Mouse (Mus musculus): ENCODE measurements around the gene Fam207a.

The Fam207a gene

GRCm38 (mm10) chr10:77455251-77456010 is 60.2 kb downstream of the Fam207a start:
- DNase-seq (ENCODE audit: low spot score in 2 of 2) = no peak

- DNase-seq (ENCODE audit: low spot score in 2 of 2) = no peak
Measured at GRCm38 (mm10) chr10:77454795-77455194, 60.8 kb downstream of the Fam207a start.

DNA sequence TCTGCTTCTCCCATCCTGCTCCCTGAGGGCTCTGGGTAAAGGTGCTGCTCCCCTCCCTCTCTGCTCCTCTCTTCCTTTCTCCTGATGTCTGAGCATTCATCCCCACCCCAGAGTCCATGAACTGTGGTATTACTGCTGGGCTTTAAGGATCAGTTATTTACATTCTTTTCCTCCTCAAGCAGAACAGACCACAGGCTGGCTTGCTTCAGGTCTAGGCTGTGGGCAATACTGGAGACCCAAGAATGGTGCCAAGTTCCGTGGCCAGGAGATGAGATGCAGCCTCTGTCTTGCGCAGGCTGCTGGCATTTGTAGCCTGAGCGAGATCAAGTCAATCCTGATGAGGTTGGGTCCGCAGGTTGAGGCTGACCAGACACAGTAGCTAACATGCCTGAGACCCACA is 63.8 kb downstream of the Fam207a start:
- no peak for DNase-seq (ENCODE audit: low spot score in 2 of 2)

DNA sequence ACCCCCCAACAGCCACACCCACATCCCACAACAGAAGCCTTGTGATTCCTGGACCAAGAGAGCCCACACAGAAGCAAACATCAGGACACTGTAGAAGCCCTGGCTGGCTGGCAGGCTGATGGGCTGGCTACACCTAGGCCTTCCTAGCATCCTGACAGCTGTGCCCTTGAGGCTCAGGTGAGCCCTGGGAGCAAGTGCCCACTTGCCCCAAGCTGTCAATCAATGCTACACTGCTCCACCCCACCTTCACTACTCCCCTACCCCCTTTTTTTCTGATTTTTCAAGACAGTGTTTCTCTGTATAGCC is 65.5 kb downstream of the Fam207a start:
- no peak for DNase-seq (ENCODE audit: low spot score in 2 of 2)

GRCm38 (mm10) chr10:77449315-77450158 is 66.0 kb downstream of the Fam207a start:
- DNase-seq (ENCODE audit: low spot score in 2 of 2) = no peak

DNA sequence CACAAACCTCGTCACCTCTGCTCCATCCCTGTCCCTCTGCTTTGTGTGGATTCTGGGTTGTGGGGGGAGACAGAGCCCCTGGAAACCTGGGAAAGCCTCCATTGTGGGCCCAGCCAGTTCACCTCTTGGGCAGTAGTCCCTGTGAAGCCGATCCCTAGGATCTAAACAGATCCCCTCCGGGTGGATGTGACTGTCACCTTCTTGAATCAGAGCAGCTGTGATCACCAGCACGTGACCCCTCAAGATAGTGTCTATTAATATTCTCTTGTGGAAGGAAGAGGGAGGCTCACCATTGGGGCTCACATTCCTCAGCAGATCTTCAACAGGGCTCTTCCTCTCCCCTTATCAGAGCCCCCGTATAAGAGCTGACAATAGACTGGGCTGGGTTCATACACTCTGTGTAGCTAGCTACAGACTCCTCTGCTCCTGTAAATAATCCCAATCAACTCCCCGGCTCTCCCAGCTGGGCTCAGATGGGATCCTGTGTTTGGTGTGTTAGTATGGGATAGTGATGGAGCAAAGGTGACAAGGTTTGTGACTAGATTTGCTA is 66.8 kb downstream of the Fam207a start:
- no peak for DNase-seq (ENCODE audit: low spot score in 2 of 2)

- no peak for DNase-seq (ENCODE audit: low spot score in 2 of 2)
Measured at GRCm38 (mm10) chr10:77448209-77448608, 67.4 kb downstream of the Fam207a start.

DNA sequence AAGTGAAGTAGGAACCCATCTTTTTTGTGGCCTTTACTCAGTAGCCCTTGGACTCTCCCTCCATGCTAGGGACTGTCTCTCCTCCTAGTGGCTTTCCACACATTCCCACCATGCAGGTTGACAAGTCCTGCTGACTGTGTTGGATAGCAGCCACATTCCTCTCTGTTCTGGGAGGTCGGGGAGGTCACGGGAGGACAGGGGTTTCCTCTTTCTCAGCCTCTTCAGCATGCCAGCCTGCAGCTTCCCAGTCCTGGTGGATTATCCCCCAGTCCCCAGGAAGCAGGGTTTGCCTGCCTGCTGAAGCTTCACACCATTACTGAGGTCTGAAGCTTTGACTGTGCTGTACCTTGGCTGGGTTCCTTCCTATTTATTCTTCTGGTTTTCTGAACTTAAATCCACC is 67.8 kb downstream of the Fam207a start:
- no peak for DNase-seq (ENCODE audit: low spot score in 2 of 2)

- no peak for DNase-seq (ENCODE audit: low spot score in 2 of 2)
Measured at GRCm38 (mm10) chr10:77442250-77442649, 73.3 kb downstream of the Fam207a start.

DNA sequence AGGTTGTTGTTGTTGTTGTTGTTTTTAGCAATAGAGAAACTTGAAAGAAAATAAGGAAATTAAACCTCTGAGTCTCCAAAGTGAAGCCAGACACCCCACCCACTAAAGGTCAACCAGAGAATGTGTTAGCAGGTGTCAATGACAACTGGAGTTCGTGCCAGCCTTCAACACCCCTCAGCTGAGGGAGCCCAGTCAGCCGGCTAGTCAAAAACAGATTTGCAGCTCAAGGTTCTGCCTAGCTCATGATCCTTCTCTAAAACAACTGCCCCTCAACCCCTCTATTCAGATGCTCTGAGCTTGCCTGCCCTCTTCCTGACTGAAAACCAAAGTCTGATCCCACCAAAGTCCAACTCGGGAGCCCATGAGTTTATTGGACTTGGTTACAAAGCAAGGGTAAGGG is 73.8 kb downstream of the Fam207a start:
- no peak for DNase-seq (ENCODE audit: low spot score in 2 of 2)

DNA sequence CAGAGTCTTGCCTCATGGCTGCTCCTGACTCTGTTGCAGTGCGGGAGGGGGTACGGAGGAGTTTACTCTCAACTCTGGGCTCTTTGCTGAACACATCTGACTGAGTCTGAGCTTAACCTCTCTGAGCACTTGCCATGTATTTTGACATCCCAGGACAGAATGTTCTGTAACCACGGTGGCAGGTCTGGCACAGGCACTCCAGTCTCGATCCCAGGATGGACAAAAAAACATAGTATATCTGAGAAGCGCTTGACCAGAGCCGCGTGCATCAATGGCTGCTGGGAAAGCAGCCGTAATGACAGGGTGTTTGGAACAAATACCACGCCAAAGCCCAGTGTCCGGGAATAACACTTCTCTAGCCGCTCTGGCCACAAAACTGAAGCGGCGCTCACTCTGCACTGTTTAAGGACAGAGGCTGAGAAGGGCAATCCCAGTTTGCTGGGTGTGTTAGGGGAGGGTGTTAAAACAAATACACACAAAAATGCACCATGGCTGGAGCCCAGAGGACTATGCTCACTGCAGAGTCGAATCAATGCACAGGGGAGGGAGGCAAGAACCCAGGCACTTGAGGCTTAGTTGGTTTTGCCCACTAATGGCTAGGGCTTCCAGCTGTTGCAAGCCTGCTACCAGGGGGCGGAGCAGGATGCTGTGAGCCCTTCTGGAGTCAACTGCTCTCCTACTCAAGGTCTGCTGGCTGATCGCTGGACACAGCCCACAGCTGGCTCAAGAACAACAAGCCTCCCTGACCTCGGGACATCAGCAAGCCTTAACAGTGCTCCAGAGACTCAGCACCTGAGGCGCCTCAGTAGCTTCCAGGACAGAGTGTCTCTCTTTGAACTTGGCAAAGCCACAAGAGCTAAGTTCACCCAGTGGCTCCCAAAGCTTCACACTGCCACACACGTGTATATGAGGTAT is 74.5 kb downstream of the Fam207a start:
- DNase-seq (ENCODE audit: low spot score in 2 of 2) = no peak

GRCm38 (mm10) chr10:77440286-77440685 is 75.3 kb downstream of the Fam207a start:
- DNase-seq (ENCODE audit: low spot score in 2 of 2) = no peak

DNA sequence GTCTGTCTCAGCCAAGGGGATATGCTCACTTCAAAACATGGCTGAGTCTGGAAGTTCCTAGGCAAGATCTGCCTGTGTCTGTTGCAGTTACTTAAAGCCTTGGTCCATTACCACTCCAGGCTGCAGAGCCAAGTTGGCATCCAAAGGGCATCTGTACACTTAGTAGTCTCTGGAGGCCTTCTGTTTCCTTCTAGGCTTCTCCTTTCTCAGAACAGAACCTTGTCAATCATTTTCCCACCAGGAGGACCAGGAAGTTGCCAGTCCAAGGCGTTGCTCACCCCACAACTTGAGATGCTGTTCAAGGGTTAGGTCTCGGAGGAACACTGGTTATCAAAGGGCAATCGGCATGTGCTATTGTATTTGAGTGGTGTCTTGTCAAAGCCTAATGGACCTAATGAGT is 76.6 kb downstream of the Fam207a start:
- no peak for DNase-seq (ENCODE audit: low spot score in 2 of 2)

DNA sequence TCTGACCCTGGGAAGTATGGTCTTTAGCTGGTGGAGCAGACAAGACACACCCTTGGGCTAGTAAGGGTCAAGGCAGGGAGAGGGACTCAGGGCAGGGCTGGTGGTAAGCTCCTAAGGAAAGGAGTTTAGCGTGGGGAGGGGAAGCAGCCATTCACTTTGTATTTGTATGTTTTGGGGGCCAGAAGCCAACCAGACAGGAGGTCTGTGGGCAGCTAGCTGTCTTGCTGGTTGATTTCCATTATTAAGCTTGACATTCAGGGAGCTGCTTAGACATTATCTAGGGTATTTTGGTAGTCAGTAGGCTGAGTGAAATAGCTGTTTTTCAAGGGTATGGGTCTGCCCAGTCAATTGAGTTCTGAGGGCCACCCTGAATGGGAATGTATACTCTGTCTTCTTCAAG is 77.6 kb downstream of the Fam207a start:
- DNase-seq (ENCODE audit: low spot score in 2 of 2) = no peak

All from spleen, postnatal 14 days (tissue).